Mouse (Mus musculus): ENCODE results near the gene Ugt1a2. TPM values are rescaled to one million over a fixed set of nuclear protein-coding genes. Genes with fewer than 3 reads are reported as not detected.

Ugt1a2 gene
- polyA plus RNA-seq, 1 experiment from 2014 or later: 0.17 TPM

GRCm38 (mm10) chr1:88262255-88262654 lies 61.9 kb downstream of the Ugt1a2 start:
- Histone ChIP-seq H3K4me2 (ENCODE audit: low read depth, low read length) (no peak overlapping the region), H3K9ac (ENCODE audit: low read depth, low read length) (no peak overlapping the region), H3K4me3 (ENCODE audit: low read depth, low read length) (no peak overlapping the region), H3K27ac (ENCODE audit: low read length) (no peak overlapping the region), H3K36me3 (ENCODE audit: control insufficient read depth, insufficient read depth) (peaks cover 57% of the 10 kb centered on the region), H3K27me3 (ENCODE audit: control insufficient read depth, insufficient read depth, low read depth, low read length) (no peaks in the 10 kb centered on the region), H3K9me3 (replicated peaks; ENCODE audit: control insufficient read depth, low read length) (no peaks in the 10 kb centered on the region), H3K4me1 (ENCODE audit: control insufficient read depth, low read depth, low read length) (peaks cover 31% of the 10 kb centered on the region)
- 76% methylated on average over 4 of the region's 4 CpGs for WGBS (ENCODE audit: insufficient replicate concordance)
- ATAC-seq (ENCODE audit: low read depth): no peak

GRCm38 (mm10) chr1:88262961-88263360 lies 62.6 kb downstream of the Ugt1a2 start:
- no peak overlapping the region for H3K4me2 ChIP-seq (ENCODE audit: low read depth, low read length)
- H3K9me3 ChIP-seq (replicated peaks; ENCODE audit: control insufficient read depth, low read length): no peaks in the 10 kb centered on the region
- 66% methylated on average over 6 of the region's 6 CpGs for WGBS (ENCODE audit: insufficient replicate concordance)
- ATAC-seq (ENCODE audit: low read depth): no peak
- no peak overlapping the region for H3K27ac ChIP-seq (ENCODE audit: low read length)
- H3K36me3 ChIP-seq (ENCODE audit: control insufficient read depth, insufficient read depth): peaks cover 64% of the 10 kb centered on the region
- no peaks in the 10 kb centered on the region for H3K27me3 ChIP-seq (ENCODE audit: control insufficient read depth, insufficient read depth, low read depth, low read length)
- peaks cover 31% of the 10 kb centered on the region for H3K4me1 ChIP-seq (ENCODE audit: control insufficient read depth, low read depth, low read length)
- no peak overlapping the region for H3K4me3 ChIP-seq (ENCODE audit: low read depth, low read length)
- H3K9ac ChIP-seq (ENCODE audit: low read depth, low read length): no peak overlapping the region

- Histone ChIP-seq H3K9me3 (replicated peaks; ENCODE audit: control insufficient read depth, low read length) (no peaks in the 10 kb centered on the region), H3K9ac (ENCODE audit: low read depth, low read length) (no peak overlapping the region), H3K27ac (ENCODE audit: low read length) (no peak overlapping the region), H3K4me2 (ENCODE audit: low read depth, low read length) (no peak overlapping the region), H3K27me3 (ENCODE audit: control insufficient read depth, insufficient read depth, low read depth, low read length) (no peaks in the 10 kb centered on the region), H3K36me3 (ENCODE audit: control insufficient read depth, insufficient read depth) (peaks cover 72% of the 10 kb centered on the region), H3K4me3 (ENCODE audit: low read depth, low read length) (no peak overlapping the region), H3K4me1 (ENCODE audit: control insufficient read depth, low read depth, low read length) (peaks cover 31% of the 10 kb centered on the region)
- 83% methylated on average over 5 of the region's 5 CpGs for WGBS (ENCODE audit: insufficient replicate concordance)
- no peak for ATAC-seq (ENCODE audit: low read depth)
Observed at GRCm38 (mm10) chr1:88263778-88264177, 63.4 kb downstream of the Ugt1a2 start.

GRCm38 (mm10) chr1:88264237-88264868 lies 64.0 kb downstream of the Ugt1a2 start:
- Histone ChIP-seq H3K9ac (ENCODE audit: low read depth, low read length) (no peak overlapping the region), H3K4me1 (ENCODE audit: control insufficient read depth, low read depth, low read length) (peaks cover 27% of the 10 kb centered on the region), H3K9me3 (replicated peaks; ENCODE audit: control insufficient read depth, low read length) (no peaks in the 10 kb centered on the region), H3K27me3 (ENCODE audit: control insufficient read depth, insufficient read depth, low read depth, low read length) (no peaks in the 10 kb centered on the region), H3K4me2 (ENCODE audit: low read depth, low read length) (no peak overlapping the region), H3K4me3 (ENCODE audit: low read depth, low read length) (no peak overlapping the region), H3K27ac (ENCODE audit: low read length) (no peak overlapping the region), H3K36me3 (ENCODE audit: control insufficient read depth, insufficient read depth) (peaks cover 78% of the 10 kb centered on the region)
- 76% methylated on average over 7 of the region's 7 CpGs for WGBS (ENCODE audit: insufficient replicate concordance)
- no peak for ATAC-seq (ENCODE audit: low read depth)

GRCm38 (mm10) chr1:88264869-88265240 lies 64.5 kb downstream of the Ugt1a2 start:
- Histone ChIP-seq H3K4me1 (ENCODE audit: control insufficient read depth, low read depth, low read length) (peaks cover 22% of the 10 kb centered on the region), H3K4me3 (ENCODE audit: low read depth, low read length) (no peak overlapping the region), H3K4me2 (ENCODE audit: low read depth, low read length) (no peak overlapping the region), H3K36me3 (ENCODE audit: control insufficient read depth, insufficient read depth) (peaks cover 83% of the 10 kb centered on the region), H3K27me3 (ENCODE audit: control insufficient read depth, insufficient read depth, low read depth, low read length) (no peaks in the 10 kb centered on the region), H3K9me3 (replicated peaks; ENCODE audit: control insufficient read depth, low read length) (no peaks in the 10 kb centered on the region), H3K9ac (ENCODE audit: low read depth, low read length) (no peak overlapping the region), H3K27ac (ENCODE audit: low read length) (no peak overlapping the region)
- ATAC-seq (ENCODE audit: low read depth): no peak
- 71% methylated on average over 4 of the region's 4 CpGs for WGBS (ENCODE audit: insufficient replicate concordance)

GRCm38 (mm10) chr1:88266123-88266522 lies 65.7 kb downstream of the Ugt1a2 start:
- Histone ChIP-seq H3K4me3 (ENCODE audit: low read depth, low read length) (no peak overlapping the region), H3K4me2 (ENCODE audit: low read depth, low read length) (no peak overlapping the region), H3K27ac (ENCODE audit: low read length) (no peak overlapping the region), H3K9me3 (replicated peaks; ENCODE audit: control insufficient read depth, low read length) (no peaks in the 10 kb centered on the region), H3K36me3 (ENCODE audit: control insufficient read depth, insufficient read depth) (peaks cover 86% of the 10 kb centered on the region), H3K4me1 (ENCODE audit: control insufficient read depth, low read depth, low read length) (peaks cover 13% of the 10 kb centered on the region), H3K27me3 (ENCODE audit: control insufficient read depth, insufficient read depth, low read depth, low read length) (no peaks in the 10 kb centered on the region), H3K9ac (ENCODE audit: low read depth, low read length) (no peak overlapping the region)
- WGBS (ENCODE audit: insufficient replicate concordance): 82% methylated on average over 13 of the region's 13 CpGs
- no peak for ATAC-seq (ENCODE audit: low read depth)

GRCm38 (mm10) chr1:88267489-88267888 lies 67.1 kb downstream of the Ugt1a2 start:
- 85% methylated on average over 6 of the region's 6 CpGs for WGBS (ENCODE audit: insufficient replicate concordance)
- H3K27ac ChIP-seq (ENCODE audit: low read length): no peak overlapping the region
- H3K9ac ChIP-seq (ENCODE audit: low read depth, low read length): no peak overlapping the region
- ATAC-seq (ENCODE audit: low read depth): 0 out of 2 replicates have a peak, but pooled peaks have one; percentile 1
- no peak overlapping the region for H3K4me2 ChIP-seq (ENCODE audit: low read depth, low read length)
- no peaks in the 10 kb centered on the region for H3K9me3 ChIP-seq (replicated peaks; ENCODE audit: control insufficient read depth, low read length)
- peaks cover 90% of the 10 kb centered on the region for H3K36me3 ChIP-seq (ENCODE audit: control insufficient read depth, insufficient read depth)
- H3K27me3 ChIP-seq (ENCODE audit: control insufficient read depth, insufficient read depth, low read depth, low read length): no peaks in the 10 kb centered on the region
- no peak overlapping the region for H3K4me3 ChIP-seq (ENCODE audit: low read depth, low read length)
- peaks cover 5% of the 10 kb centered on the region; the same call in 1 of the 2 replicates for H3K4me1 ChIP-seq (ENCODE audit: control insufficient read depth, low read depth, low read length)

- no peaks in the 10 kb centered on the region for H3K27me3 ChIP-seq (ENCODE audit: control insufficient read depth, insufficient read depth, low read depth, low read length)
- no peak overlapping the region for H3K4me2 ChIP-seq (ENCODE audit: low read depth, low read length)
- no peaks in the 10 kb centered on the region for H3K4me1 ChIP-seq (ENCODE audit: control insufficient read depth, low read depth, low read length)
- H3K4me3 ChIP-seq (ENCODE audit: low read depth, low read length): no peak overlapping the region
- no peak overlapping the region for H3K27ac ChIP-seq (ENCODE audit: low read length)
- no peaks in the 10 kb centered on the region for H3K9me3 ChIP-seq (replicated peaks; ENCODE audit: control insufficient read depth, low read length)
- H3K9ac ChIP-seq (ENCODE audit: low read depth, low read length): no peak overlapping the region
- H3K36me3 ChIP-seq (ENCODE audit: control insufficient read depth, insufficient read depth): peaks cover 89% of the 10 kb centered on the region
- no peak for ATAC-seq (ENCODE audit: low read depth)
- WGBS (ENCODE audit: insufficient replicate concordance): 75% methylated on average over 6 of the region's 6 CpGs
Observed at GRCm38 (mm10) chr1:88268070-88268469, 67.7 kb downstream of the Ugt1a2 start.

All from liver, embryonic 16.5 days (tissue).